Mouse (Mus musculus) adipocyte (in vitro differentiated cells): ENCODE results near the gene Tbc1d22b.
"Not testable (repeated sequence)": the region's sequence is repeated elsewhere in the genome, so short reads cannot be mapped to it uniquely, and the experiment has no call there.

Experiments
- DNase-seq: peaks from one replicate; pipeline ENCODE4 v3.0.0-alpha.2; 2016; ENCODE audit warnings: low spot score

The Tbc1d22b gene

DNA sequence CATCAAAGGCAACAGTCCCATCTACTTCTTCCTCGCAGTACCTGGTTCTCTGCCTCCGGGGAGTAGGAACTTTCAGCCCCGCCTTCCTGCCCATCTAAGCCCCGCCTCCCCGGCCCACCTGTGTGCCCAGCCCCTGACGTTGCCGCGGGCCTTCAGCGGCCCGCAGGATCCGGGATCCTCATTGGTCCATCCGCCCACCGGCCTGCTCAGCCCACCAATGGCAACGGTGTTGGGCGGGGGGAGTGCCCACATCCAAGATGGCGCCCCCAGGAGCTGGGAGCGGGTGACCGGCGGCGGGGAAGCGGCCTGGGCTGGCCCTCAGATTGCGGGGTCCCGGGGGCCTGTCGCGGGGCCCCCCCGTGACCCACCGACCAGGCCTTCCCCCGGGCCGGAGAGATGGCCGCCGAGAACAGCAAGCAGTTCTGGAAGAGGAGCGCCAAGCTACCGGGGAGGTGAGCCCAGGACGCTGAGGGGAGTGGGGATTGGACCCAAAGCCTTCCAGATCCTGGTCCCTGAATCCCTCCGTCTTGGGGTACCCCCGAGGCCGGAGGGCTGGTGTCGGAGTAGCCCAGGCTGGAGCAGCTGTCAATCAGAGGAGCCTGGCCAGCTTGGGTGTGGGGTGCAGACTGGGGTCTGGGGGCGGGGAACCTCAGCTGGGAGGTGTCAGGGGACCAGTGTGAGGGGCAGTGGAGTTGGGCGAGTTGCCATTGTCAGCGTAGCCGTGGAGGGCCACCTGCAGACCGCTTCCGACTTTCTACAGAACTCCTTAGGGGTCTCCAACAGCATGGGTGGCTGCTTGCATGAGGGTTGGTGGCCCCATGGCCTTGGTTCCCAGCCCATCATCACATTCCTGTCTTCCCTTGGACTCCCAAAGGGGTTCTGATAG is at the start of gene Tbc1d22b, which contains the start of gene Gm17657:
Tbc1d22b (plus strand) TSS at position 243 of the 886 bp plus-strand sequence.
Gm17657 (minus strand) TSS at position 96 of the 886 bp plus-strand sequence.
- DNase-seq, result peak; percentile 89

DNA sequence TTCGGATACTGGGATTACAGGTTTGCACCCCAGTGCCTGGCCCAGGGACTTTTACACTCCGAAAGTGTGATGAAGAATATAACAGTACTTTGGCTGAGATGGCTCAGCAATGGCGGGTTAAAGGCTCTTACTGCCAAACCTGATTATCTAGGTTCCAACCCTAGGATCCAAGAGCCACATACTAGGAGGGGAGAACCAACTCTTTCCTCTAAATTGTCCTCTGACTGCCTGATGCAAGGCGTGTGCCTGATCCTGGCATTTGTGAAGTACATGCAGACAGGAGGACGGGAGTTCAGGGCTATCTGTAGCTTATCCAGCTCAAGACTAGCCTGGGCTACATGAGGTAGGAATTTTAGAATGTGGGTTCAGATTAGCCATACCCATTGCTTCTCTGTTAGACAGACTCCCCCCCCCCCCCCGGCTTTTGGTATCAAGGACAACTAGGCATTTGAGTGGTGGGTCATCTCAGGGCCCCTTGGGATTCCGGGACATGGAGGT is 49.3 kb upstream of the Tbc1d22b start:
- no peak for DNase-seq

DNA sequence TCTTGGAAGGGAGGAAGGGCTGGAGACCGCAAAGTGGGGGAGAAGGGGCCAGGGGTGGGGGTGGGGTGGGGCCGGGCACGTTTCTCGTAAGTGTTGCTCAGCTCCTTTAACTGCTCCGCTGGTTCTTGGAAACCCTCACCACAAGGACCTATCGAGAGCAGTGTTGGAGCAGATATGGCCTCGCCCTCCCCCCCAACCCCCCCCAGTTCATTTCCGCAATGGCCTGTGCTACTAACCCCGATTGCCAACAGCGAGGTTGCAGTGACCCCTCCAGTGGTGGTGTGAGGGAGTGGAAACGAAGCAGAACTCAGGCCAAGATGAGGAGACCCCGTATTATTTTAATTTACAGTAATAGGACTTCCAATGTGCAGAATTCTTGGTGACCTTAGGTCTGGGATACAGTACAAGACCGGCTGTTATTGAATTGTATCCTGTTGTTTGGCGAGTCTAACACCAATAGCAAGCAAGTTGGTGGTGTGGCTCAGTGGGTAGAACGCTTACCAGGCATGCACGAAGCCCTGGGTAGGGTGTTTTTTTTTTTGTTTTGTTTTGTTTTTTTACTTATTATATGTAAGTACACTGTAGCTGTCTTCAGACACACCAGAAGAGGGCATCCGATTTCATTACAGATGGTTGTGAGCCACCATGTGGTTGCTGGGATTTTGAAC is 48.6 kb upstream of the Tbc1d22b start:
- DNase-seq, result no peak

DNA sequence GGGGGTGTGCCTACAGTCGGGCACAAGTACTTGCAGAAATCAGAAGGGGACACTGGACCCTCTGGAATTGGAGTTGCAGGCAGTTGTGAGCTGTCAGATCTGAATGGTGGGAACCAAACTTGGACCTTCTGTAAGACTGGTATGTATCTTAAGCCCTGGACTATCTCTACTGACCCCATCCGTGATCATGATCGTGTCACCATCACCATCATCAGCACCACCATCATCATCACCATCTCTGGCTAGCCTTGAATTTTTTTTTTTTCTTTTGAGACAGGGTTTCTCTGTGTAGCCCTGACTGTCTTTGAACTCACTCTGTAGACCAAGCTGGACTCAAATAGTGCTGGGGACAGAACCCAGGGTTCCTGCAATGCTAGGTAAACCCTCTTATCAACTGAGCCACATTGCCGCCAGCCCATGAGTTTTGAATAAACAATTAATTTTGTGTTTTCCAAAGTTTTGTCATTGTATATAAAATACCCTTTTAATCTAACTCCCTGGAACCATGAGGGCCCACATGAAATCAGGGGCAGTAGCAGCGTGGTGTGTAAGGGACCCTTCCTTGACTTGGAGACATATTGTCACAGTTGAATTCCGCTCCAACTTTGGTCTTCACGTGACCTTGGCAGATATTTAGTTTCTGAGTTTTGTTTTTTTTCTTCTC is 47.4 kb upstream of the Tbc1d22b start:
- DNase-seq, result no peak

DNA sequence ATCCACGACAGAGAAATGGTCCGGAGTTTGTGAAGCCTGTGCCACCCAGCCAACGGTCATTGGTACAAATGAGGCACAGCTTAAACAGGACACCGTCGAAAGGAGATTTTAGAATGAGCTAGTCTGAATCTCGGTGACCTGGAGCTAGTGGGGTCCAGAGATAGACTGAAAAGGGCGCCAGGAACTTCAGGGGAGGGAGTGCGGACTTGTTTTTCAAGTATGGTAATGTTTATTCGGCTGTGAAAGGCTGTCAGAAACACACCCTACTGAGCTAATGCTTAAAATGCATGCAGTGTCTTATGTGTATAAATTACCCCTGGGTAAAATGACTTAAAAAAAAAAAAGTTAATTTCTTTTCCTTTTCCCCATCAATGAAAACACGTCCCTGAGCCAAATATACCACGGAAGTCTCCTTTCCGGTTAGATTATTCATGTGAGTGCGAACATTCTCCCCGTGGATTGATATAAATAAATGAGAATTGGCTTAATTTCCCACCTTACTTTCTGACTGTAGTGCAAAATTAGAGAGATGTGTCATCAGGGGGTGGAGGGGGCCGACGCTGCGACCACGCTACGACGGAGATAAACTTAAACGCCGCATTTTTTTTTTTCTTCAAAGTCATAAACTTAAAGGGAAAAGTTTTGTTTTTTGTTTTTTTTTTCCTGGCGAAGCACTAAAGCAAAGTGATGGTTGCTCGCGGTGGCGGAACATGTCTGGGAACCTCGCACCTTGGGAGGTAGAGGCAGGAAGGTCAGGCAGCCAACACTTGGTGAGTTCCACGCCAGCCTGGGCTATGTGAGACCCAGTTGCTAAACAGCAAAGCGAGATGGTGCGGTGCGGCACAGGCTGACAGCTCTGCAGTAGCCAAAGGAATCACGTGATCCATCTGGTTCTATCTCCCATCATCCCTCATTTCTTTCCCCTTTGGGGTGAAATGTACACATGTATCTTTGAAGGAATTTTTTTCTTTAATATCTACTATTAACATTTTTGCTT is 46.6 kb upstream of the Tbc1d22b start:
- no peak for DNase-seq

DNA sequence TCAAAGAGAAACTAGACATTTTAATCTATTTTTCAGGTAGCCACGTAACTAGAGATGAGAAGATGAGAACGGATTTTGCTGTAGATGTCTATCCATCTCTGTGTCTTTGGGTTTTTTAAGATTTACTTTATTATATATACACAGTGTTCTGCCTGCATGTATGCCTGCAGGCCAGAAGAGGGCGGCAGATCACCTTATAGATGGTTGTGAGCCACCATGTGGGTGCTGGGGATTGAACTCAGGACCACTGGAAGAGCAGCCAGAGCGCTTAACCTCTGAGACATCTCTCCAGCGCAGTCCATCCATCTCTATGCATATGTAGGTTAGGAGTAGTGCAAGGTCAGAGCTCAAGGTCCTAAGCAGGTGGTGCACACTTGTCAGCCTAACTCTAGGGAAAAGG is 45.9 kb upstream of the Tbc1d22b start:
- no peak for DNase-seq

DNA sequence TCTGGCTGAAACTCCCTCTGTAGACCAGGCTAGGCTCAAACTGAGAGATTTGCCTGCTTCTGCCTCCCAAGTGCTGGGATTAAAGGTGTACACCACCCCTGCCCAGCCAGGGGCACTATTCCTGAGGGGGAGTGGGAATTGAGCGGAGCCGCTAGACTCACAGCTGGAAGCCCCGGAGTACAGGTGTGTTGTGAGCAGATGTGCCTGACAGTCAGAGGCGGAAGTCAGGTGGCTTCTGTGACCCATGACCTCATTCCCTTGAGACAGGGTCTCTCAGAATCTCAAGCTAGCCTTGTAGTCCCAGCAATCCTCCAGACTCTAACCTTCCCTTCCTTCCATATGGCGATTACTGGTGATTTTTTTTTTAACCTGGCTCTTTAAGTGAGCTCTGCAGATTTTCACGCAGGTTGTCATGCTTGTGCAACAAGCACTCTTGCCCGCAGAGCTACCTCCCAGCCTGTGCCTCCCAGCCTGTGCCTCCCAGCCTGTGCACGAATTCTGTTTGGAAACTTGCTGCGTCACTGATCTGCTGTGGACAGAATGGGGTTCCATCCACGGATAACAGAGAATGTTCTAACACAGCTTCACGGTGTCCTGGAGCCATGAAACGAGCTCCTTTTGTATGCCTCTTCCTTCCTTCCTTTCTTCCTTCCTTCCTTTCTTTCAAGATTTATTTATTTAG is 40.5 kb upstream of the Tbc1d22b start:
- DNase-seq, result no peak

DNA sequence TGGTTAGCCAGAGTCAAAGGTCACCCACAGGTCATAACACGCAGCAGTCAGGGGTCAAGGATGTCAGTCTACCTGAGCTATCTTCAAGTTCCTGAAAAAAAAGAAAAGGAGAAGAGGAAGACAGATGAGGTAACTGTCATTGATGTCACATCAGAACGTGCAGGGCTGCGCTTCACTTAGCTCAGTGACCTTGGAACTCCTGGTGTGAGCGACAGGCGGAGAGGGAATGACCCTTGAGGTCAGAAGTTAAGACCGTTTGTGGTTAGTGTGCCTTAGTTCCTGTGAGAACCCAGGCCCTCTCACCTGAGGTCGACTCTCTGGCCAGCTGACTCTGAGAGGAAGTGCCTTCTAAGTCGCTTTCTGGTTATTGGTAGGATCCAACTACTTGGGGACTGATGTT is 38.9 kb upstream of the Tbc1d22b start:
- DNase-seq, result no peak

DNA sequence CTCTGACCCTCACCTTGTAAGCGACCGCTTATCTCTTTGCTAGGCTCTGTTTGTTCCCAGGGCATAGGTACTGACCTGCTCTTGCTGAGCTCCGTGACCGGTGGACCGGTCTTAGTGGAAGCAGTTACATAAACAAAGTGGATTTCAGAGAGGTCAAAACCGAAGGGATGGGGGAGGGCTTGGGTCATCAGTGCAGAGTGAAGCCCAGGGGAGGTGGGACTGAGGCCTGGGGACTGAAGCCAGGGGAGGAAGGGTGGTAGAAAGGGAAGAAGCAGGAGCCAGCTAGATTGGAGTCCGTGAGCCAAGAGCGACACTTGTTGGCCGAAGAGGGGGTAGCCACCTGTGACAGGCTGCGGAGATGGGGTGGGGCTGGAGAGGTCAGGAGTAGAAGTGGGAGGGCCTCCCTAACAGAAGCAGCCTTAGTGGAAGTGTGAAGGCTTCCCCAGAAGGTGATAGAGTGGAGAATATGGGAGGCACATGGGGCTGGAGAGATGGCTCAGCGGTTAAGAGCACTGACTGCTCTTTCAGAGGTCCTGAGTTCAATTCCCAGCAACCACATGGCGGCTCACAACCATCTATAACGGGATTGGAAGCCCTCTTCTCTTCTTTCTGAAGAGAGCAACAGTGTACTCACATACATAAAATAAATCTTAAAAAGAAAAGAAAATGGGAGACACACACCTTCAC is 36.4 kb upstream of the Tbc1d22b start:
- DNase-seq, result no peak

DNA sequence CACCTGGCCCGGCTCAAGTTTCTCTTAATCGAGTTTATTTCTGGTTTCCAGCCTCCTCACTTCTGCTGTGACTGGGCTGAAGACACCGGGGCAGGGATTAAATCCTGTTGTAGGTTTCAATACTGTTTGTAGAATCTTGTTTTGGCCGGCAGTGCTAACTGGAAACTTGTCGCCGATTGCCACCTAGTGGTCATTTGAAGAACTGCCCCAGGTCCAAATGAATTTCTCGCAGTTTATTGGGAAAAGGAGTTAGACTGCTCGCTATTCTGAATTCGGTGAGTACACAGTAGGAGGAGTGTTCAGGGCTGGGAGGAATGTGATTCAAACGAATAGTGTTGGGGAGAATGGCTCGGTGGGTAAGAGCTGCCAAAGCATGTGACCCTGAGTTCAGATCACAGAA is 35.1 kb upstream of the Tbc1d22b start:
- peak; percentile 90 for DNase-seq

DNA sequence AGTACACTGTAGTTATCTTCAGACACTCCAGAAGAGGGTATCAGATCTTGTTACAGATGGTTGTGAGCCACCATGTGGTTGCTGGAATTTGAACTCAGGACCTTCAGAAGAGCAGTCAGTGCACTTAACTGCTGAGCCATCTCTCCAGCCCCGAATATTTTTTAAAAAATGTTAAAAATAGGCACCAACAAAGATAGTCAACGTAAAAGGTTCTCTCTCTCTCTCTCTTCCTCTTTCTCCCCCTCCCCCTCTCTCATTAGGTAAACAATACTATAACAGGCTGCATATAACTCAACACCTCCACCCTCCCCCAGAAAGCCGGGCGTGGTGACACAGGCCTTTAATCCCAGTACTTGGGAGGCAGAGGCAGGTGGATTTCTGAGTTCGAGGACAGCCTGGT is 30.9 kb upstream of the Tbc1d22b start:
- DNase-seq, result not testable (repeated sequence)

DNA sequence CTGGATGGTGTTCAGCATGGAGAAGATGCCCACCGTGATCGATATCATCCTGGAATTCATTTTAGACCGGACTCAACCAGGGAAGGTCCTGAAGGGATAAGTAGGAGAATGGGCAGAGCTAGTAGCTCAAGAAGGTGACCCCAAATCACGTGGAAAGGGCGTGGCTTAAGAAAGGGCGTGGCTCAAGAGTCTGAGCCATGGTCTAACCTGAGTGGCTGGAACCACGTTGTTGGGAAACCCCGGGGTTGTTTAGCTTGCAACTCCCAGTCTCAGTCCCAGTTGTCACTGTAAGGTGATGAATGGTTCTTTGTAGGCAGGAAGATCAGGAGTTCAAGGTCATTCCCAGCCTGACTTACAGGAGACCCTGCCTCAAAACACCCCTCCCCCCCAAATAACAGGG is 29.9 kb upstream of the Tbc1d22b start:
- no peak for DNase-seq

DNA sequence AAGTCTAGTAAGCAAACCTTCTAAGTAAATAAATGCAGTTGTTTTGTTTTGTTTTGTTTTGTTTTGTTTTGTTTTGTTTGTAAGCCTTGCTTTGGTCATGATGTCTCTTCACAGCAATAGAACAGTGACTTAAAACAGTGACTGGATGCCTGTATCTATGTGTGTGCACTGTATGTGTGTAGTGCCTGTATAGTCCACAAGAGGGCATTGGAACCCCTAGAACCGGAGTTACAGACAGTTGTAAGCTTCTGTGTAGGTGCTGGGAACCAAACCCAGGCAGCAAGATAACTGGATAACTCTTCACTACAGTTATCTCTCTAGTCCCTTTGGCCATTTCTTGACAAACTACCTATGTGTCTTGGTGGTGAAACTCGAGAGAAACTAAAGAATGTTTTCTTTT is 24.0 kb upstream of the Tbc1d22b start:
- no peak for DNase-seq

DNA sequence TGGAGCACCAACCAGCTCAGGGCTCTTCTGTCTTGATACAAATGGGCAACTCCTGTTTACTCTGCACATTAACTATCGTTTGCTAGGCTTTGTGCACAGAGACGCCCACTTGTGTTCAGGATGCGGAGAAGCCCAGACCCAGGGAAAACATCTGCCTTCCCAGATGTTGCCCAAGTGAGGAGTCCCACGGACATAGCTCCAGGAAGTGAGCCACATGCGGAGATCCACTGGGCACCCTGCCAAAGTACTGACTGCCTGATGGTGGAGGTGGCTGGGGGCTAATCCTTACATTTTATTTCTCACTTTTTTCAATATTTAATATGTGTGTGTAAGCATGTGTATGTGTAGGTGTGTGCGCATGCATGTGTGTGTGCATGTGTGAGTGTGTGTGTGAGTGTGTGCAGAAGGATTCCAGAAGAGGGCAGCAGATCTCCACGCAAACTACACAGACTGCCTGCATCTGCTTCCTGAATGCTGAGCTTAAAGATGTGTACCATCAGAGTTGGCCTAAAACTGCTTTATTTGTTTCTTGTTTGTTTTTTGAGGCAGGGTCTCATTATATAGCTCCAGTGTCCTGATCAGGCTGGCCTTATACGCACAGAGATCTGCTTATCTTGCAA is 20.9 kb upstream of the Tbc1d22b start:
- DNase-seq, result no peak

DNA sequence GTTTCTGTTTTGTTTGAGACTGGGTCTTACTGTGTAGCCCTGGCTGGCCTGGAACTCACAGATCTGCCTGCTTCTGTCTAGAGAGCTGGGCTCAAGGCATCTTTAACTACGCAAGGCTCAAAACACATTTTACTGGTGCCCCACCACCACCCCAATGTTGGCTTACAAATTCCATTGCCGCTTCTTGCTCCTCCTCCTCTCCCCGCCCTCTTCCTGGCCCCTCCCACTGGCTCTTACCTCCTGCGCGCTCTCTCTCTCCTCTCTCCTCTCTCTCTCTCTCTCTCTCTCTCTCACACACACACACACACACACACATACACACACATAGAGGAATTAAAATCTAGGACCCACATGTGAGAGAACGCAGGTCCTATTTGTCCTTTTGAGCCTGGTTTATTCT is 19.1 kb upstream of the Tbc1d22b start:
- DNase-seq, result no peak

DNA sequence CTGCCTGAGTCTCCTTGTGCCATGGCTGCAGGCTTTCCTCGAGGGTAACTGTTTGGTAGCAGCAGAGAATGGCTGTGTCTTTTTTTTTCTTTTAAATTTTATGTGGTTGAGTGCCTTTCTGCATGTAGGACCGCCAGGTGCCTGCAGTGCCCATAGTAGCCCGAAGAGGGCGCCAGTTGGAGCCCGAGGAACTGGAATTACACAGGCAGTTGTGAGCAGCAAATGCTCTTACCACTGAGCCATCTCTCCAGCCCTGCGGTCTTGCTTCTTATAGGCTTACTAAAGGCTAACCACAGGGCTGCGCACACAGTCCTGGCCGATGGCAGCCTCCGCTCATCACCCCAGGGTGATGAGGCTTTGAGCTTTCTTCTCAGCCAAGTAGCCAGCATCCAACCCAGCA is 18.3 kb upstream of the Tbc1d22b start:
- no peak for DNase-seq

DNA sequence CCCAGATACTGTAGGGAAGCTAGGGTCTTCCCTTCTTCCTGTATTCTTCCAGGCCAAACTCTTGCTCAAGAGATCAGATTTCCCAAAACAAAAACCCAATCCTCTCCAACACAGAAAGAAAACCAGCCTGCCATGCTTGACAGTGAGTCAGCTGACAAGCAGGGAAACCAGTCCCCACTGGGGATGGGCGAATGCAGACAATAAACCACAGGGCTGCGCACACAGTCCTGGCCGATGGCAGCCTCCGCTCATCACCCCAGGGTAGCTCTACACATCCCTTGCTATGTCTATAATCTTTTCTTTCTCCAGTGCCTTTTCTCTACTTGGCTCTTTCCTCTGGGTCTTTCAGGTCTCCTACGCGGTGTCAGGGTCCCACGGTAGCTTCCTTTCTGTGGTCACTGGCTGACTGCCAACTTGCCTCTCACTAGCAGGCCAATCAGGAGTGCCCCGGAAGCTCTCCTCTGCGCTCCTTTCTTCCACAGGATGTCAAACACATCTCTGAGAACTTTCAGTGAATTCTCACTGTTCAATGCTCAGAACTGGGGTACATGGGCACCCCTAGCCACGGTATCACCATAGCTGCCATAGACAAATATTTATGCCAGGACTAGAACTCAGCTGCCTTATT is 17.7 kb upstream of the Tbc1d22b start:
- no peak for DNase-seq

DNA sequence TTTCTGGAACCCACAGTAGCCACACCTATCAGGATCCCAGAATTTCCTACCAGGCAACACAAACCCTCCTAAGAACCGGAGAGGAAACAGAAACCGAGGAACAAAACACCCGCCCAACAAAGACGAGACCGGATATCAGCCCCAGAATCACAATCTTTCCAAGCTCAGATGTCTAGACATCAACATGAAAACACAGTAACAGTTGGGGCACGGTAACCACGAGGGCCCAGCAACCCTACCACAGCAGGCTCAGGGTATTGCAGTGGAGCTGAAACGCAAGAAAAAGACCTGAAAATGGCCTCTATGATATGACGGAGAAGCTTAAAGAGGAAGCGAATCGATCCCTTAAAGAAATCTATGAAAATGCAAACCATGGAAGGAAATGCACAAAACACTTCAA is 15.7 kb upstream of the Tbc1d22b start:
- DNase-seq, result no peak

DNA sequence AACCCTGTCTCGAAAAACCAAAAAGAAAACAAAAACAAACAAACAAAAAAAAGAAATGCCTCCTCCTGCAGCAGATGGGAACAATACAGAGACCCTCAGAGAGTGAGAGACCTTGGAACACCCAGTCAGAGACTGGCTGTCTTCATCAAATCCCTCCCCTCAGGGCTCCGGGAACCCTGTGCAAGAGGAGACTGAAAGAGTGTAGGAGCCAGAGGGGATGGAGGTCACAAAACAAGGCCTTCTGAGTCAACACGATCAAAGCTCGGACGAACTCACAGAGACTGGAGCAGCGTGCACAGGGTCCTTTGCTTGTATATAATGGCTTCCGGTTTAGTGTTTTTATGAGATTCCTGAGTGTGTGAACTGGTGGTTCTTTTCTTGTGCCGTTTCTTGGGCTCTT is 9.2 kb upstream of the Tbc1d22b start:
- no peak for DNase-seq
